9 mouse cellular contexts compared by ENCODE assay signal in genomic region chr9:100395711-100396110, GRCm38 (mm10).
A peak's percentile ranks its signal among the peaks of the same experiment; 100 is the strongest.
DNase-seq lines count a peak whose midpoint lies in the region; ATAC-seq and TF ChIP-seq lines count a peak whose summit lies in the region.
"Had no signal": no experiment of that assay in that cellular context is flagged by ENCODE, and none has a peak within 500 bp of the region (broad histone marks: within the 10 kb centered on the region; RNA-seq: fewer than 3 reads in every experiment).

No protein-coding gene starts in this region.

- no peak overlapping the region for H3K27ac ChIP-seq in midbrain, embryonic 10.5 days (replicated peaks)
- H3K27ac ChIP-seq in midbrain, embryonic 13.5 days, result no peak overlapping the region
- no peak overlapping the region for H3K27ac ChIP-seq in bone marrow macrophage, adult 2 months (ENCODE audit: insufficient read depth, low read depth, low read length)
- H3K27ac ChIP-seq in limb, embryonic 11.5 days (replicated peaks; ENCODE audit: low read depth, low read length), result no peak overlapping the region
- H3K27ac ChIP-seq: heart, embryonic 15.5 days had no signal

- no peaks in the 10 kb centered on the region for H3K4me1 ChIP-seq in midbrain, embryonic 10.5 days
- no peaks in the 10 kb centered on the region for H3K4me1 ChIP-seq in midbrain, embryonic 13.5 days (replicated peaks)
- no peaks in the 10 kb centered on the region for H3K4me1 ChIP-seq in bone marrow macrophage, adult 2 months (ENCODE audit: control insufficient read depth, insufficient read depth, low read length)
- no peaks in the 10 kb centered on the region for H3K4me1 ChIP-seq in limb, embryonic 11.5 days (ENCODE audit: control insufficient read depth, insufficient read depth, low read length)
- H3K4me1 ChIP-seq: heart, embryonic 15.5 days had no signal

- H3K36me3 ChIP-seq in midbrain, embryonic 10.5 days, result no peaks in the 10 kb centered on the region
- no peaks in the 10 kb centered on the region for H3K36me3 ChIP-seq in midbrain, embryonic 13.5 days
- H3K36me3 ChIP-seq in limb, embryonic 11.5 days (ENCODE audit: control insufficient read depth, insufficient read depth, low read length), result no peaks in the 10 kb centered on the region
- H3K36me3 ChIP-seq: heart, embryonic 15.5 days had no signal

- DNase-seq in midbrain, embryonic 10.5 days (ENCODE audit: low spot score), result peak; percentile 81
- DNase-seq in fibroblast of lung, adult 2 months (ENCODE audit: low read depth), result peak; percentile 21
- DNase-seq in limb, embryonic 11.5 days (ENCODE audit: low spot score), result peak; percentile 91
- DNase-seq in retina, adult 2 months (ENCODE audit: low read depth, low spot score), result peak; percentile 20
- DNase-seq in thymus, postnatal 25 days, result peak; percentile 77

- H3K9me3 ChIP-seq in midbrain, embryonic 10.5 days (replicated peaks), result no peaks in the 10 kb centered on the region
- no peaks in the 10 kb centered on the region for H3K9me3 ChIP-seq in midbrain, embryonic 13.5 days
- no peaks in the 10 kb centered on the region for H3K9me3 ChIP-seq in limb, embryonic 11.5 days (ENCODE audit: control insufficient read depth, low read length)
- H3K9me3 ChIP-seq: heart, embryonic 15.5 days had no signal

- ATAC-seq in midbrain, embryonic 13.5 days, result no peak
- ATAC-seq in inflammation-experienced regulatory T-cells, adult 6 months, result peak; percentile 64
- no peak for ATAC-seq in limb, embryonic 11.5 days (ENCODE audit: insufficient number of reproducible peaks, low FRiP score, low TSS enrichment, low read depth)

- H3K4me2 ChIP-seq in midbrain, embryonic 13.5 days (replicated peaks), result no peak overlapping the region
- no peak overlapping the region for H3K4me2 ChIP-seq in limb, embryonic 11.5 days (ENCODE audit: low read depth, severe bottlenecking)
- H3K4me2 ChIP-seq: heart, embryonic 15.5 days had no signal

- H3K4me3 ChIP-seq in midbrain, embryonic 10.5 days, result no peak overlapping the region
- H3K4me3 ChIP-seq in midbrain, embryonic 13.5 days (replicated peaks), result no peak overlapping the region
- no peak overlapping the region for H3K4me3 ChIP-seq in bone marrow macrophage, adult 2 months (ENCODE audit: insufficient read depth, low read length)
- no peak overlapping the region for H3K4me3 ChIP-seq in limb, embryonic 11.5 days (ENCODE audit: low read depth, low read length)
- H3K4me3 ChIP-seq: heart, embryonic 15.5 days had no signal

- no peak overlapping the region for H3K9ac ChIP-seq in midbrain, embryonic 13.5 days (replicated peaks)
- no peak overlapping the region for H3K9ac ChIP-seq in limb, embryonic 11.5 days (ENCODE audit: low read length)
- H3K9ac ChIP-seq: heart, embryonic 15.5 days had no signal

- no peak for TF ChIP-seq POLR2A in bone marrow macrophage, adult 2 months (IDR thresholded peaks at IDR 0.05; ENCODE audit: borderline replicate concordance, low read depth, low read length)

- peak; percentile 86 for TF ChIP-seq CTCF in bone marrow macrophage, adult 2 months (IDR thresholded peaks at IDR 0.05; ENCODE audit: low read depth, low read length)

- WGBS in midbrain, embryonic 10.5 days, result 5% methylated on average over 5 of the region's 5 CpGs
- WGBS in midbrain, embryonic 13.5 days, result 8% methylated on average over 5 of the region's 5 CpGs
- WGBS in limb, embryonic 11.5 days, result 4% methylated on average over 5 of the region's 5 CpGs

- H3K27me3 ChIP-seq in midbrain, embryonic 10.5 days (ENCODE audit: low read depth, poor library complexity, severe bottlenecking), result no peaks in the 10 kb centered on the region
- no peaks in the 10 kb centered on the region; the same call in 1 of the 2 replicates for H3K27me3 ChIP-seq in midbrain, embryonic 13.5 days
- H3K27me3 ChIP-seq in limb, embryonic 11.5 days (ENCODE audit: control insufficient read depth, insufficient read depth, low read length), result no peaks in the 10 kb centered on the region
- H3K27me3 ChIP-seq: heart, embryonic 15.5 days had no signal

Comparison
In these comparisons a context has a peak if more than half of its experiments do, and no peak if none do; other contexts are left out.
1. DNase-seq: peak in every context shown above with its lines; median percentile 91 in limb, embryonic 11.5 days; 81 in midbrain, embryonic 10.5 days; 77 in thymus, postnatal 25 days; 21 in fibroblast of lung, adult 2 months; 20 in retina, adult 2 months.